Mouse (Mus musculus) thymus, postnatal 14 days (tissue): ENCODE results near the gene Gm20696.

ENCODE experiments used
- DNase-seq: peaks from one replicate; pipeline ENCODE4 v3.0.0; 2021

Gene Gm20696

DNA sequence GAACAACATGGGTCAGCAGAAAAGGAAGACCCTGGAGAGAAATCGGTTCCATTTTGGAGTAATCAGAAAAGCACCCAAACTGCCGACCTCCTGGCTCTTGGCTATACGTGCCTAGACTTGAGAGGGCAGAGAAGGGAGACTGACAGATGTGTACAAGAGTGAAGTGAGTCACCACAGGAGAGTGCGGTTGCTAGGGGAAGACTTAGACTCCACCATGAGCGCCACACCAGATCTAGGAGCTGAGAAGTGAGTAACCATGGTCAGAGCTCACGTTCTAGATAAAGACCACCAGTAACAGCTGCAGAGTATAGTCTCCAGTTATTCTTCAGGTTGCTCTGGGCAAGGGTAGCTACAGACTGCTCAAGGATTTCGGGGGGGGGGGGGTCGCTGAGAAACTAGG, 3.4 kb downstream of the Gm20696 start:
- DNase-seq: no peak

DNA sequence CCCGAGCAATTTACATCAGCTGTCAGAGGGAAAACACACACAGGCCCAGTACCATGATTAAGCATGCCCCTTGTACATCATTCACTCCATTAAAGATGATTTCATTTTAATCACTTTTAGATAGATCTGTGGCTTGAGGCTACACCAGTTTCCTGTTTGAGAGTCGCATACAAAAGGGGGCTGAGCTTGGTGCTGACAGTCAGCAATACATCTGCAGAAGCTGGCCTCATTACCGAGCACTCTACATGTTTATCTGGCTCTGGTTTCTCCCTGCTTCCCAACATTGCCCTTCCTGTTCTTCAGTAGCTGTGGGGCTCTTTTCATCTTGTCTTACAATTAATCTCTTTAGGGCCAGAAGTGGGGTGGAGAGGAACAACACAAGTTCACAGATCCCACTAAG, 6.2 kb downstream of the Gm20696 start:
- peak; percentile 62 for DNase-seq

DNA sequence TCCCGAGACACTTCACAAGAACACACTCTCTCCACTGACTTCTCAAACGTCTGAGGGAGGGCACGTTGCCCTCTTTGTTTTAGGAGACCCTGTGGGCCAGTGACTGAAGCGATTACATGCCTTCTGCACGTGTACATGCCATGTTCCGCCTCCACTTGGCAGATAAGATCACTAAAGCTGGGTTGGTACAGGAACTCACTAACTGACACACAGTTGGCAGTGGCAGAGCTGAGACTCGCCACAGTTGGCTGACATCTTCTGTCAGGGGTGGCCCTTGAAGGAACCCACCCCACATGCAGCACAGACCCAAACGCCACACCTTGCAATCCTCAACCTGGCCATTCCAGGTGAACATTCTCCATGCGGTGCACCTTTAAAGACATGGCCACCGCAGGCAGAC, 8.0 kb downstream of the Gm20696 start:
- peak; percentile 79 for DNase-seq

DNA sequence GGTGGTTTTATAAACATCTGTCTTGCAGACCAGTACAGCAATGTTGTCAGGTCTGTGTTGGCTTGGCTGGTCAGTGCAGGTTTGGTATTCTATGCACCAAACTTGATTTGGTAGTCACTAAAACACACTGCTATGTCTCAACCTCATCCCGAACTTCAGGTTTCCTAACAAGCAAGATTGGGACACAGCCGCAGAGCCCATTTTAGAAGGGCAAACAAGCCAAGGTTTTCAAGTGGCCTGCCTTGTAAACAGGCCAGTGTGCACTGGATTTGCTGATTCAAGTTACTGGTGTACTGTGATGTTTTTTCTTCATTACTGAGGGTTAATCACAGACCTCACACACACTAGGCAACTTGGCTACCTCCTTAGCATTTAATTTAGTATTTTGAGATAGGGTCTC, 10.5 kb downstream of the Gm20696 start:
- DNase-seq: no peak

DNA sequence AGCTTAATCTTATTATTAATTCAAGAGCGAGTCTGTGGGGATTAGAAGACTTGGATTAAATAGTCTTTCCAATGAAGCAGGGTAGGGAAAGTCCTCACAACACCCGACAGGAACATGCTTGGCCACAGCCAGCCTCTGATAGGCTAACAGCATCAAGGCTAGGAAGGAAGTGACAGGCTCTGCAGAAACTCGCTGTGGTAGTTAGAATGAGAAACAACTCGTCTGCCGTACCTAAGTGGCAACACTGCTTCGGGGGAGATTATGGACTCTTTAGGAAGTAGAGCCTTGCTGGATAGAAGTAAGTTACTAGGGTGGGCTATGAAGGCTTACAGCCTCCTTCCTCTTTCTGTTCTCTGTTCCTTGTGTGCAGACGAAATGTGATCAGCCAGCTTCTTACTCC, 11.1 kb downstream of the Gm20696 start:
- peak; percentile 72 for DNase-seq

DNA sequence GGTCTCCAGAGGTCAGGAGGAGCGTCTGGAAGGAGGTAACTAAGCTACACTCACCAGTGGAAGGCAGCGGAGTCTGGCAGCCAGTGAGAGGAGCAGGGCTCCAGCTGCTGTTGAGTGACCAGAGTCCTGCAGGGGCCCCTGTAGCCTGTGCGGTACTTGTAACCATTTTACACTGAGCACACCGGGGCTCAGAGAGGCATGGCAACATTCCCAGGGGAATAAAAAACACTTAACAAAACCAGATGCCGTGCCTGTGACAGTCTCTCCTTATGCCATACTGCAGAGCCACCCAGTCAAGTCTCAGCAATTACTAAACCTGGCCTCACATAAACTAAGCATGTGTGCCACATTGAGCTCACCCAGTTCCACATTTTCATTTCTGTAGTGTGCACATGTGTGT, 12.3 kb downstream of the Gm20696 start:
- no peak for DNase-seq

DNA sequence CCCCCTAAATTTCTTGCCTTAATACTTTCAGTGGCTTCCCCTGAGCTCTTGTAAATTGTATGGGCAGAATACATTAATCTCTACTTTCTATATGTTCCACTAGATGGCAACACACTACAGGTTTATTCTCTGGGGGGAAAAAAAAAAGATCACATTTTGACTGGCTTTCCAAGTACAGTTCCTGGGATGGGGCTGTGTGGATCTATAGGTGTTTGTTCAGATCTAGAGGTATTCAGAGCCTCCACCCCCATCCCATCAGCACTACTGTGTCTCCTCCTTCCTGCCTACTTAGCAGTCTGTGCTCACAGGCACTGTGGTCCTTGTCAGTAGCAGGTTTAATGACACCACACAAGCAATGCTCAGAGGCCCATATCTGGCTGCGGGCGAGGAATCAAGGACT, 14.3 kb downstream of the Gm20696 start:
- no peak for DNase-seq

DNA sequence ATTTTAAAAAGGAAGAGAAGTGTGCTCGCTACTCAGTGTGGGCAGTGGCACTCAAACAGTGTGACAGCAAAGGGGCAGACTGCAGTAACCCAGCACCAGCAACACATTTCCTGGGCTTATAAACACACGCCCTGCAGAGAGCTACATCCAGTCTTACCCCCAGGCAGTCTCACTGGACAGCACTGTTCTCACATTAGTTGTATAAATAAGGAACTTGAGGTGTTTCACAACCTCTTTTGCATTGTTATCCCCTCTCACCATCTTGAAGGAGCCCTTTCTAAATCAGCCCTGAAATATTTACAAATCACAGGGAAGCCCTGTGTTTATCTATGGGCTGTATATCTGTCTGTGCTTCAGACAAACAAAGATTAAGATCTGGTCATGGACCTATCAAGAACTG, 17.3 kb downstream of the Gm20696 start:
- no peak for DNase-seq

DNA sequence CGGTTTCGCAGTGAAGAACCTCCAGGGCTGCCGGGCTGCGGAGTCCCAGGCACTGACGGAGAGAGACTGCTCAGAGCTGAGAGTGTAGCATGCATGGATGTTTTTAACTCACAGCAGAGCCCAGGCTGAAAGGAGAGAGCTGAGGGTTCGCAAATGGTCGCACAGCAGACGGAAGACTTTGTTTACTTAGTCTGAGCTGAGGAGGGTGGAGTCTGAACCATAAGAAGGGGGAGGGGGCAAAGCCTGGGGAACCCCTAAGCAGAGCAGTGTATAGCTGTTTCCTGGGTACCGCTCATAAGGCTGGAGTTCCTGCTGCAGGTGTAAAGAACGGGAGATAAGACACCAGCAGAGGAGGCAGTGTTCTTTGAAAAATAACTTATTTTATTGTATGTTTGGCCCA, 20.3 kb downstream of the Gm20696 start:
- peak; percentile 78 for DNase-seq

DNA sequence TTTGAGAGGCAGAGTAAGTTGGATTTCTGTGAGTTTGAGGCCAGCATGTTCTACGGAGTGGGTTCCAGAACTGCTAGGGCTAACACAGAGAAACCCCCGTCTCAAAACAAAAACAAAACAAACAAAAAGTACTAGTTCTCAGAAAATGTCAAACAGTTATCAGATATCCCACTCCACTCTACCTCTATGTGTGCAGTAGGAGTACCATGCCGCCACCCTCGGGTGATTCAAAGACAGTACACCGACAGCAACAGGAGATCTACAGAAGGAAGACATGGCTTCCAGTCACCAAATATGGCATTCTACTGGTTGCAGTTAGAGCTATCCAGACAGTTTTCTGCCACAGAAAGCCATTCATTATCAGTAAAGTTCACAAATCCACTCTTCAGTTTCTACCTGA, 21.7 kb downstream of the Gm20696 start:
- peak; percentile 66 for DNase-seq

DNA sequence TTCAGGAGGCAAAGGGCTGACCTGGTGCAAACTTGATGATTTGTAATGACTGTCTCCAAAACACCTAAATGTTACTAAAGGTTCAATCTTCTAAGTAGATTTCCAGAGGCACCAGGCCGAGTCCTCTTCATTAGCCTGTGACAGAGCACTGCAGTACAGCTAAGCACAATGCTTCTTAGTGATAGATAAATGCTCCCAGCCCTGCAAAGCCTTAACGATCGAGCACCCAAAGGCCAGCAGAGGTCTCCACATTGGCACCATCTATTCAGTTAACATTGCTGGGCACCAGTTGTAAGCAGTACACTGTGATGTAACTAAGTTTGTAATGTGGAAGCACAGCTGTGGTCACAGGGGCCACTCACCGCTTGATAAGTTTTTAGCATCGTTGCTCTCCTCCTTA, 22.2 kb downstream of the Gm20696 start:
- no peak for DNase-seq

DNA sequence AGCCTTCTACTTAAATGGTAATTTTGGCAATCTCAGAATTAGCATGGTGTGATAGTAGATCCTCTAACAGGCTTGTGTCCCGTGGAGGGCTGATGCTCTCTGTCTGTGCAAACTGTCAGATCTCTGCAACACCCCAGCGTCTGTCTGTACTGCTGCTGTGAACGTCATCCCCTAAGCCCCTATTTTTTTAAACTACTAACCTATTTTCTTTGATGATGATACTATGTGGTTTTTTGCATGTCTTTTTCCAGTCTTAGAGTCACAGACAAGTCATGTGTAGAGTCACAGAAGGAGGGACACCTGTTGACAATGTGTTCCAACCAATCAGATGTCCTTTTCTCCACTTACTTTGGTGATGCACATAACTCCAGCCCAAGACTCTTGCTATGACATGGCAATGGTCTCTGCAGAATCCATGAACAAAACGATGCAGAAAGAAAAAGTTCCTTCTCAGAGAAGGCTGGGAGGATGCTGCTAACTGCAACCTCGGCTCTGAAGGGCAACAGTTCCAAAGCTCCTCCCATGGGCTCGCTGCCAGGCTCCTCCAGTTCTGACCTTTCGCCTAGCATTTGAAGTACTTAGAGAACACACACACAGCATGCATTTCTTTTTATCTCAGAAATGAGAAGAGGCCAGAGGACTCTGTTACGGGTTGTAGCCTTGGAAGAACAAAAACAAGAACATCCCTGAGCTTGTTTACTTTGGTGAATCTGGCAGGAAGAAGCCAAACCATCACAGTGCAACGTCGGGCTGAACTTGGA, 23.0 kb downstream of the Gm20696 start:
- peak; percentile 71 for DNase-seq

DNA sequence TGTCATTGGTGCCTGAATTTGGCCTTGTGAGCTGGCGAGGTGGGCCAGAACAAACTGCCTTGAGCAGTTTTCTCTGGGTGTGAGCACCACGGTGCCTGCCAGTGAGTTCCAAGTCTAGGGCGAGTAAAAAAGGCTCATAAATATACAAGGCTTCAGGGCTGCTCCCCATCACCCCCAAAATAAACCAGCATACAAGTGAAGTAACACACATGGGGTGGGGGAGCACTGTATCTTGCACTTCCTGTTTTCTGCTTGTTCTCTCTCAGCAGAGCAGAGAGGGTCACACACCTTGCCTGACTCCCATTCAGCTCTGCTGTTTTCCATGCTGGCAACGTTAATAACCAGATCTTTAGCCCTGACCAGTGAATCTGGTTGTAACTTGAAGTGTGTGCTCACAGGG, 29.1 kb downstream of the Gm20696 start:
- peak; percentile 73 for DNase-seq

DNA sequence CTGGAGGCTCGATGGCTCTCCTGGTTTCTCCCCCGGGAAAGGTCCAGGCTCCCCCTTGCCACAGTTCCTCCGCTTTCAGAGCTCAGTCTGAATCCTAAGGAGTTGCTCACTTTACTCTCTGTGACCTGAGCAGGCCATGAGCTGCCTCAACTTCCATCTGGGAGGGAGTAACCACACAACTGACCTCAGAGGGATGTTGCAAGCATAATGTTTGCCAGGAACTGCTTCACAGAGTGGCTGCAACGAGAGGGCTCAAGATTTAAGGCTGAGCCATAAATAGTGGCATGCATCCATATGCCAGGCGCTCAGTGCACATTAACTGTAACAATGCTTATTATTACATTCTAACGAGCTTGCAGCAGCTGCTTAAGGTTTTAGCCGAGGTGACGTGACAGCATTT, 29.8 kb downstream of the Gm20696 start:
- no peak for DNase-seq

DNA sequence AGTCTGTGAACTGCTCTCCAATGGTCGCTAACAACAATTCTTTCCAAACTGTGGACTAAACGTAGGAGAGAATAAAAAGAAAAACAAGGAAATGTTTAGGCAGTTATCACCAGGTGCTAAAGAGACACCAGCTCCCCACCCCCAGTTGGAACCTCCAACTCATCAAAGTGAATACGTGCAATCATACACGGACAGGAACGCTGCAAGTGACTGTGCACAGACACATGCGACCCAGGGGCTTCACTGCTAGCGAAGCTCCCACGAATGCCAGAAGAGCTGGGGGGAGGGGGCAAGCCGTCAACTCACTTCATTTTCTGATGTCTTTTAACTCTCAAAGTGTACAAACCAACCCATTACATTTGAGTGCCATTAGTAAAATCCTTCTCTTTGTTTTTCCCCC, 30.5 kb downstream of the Gm20696 start:
- DNase-seq: peak; percentile 72

DNA sequence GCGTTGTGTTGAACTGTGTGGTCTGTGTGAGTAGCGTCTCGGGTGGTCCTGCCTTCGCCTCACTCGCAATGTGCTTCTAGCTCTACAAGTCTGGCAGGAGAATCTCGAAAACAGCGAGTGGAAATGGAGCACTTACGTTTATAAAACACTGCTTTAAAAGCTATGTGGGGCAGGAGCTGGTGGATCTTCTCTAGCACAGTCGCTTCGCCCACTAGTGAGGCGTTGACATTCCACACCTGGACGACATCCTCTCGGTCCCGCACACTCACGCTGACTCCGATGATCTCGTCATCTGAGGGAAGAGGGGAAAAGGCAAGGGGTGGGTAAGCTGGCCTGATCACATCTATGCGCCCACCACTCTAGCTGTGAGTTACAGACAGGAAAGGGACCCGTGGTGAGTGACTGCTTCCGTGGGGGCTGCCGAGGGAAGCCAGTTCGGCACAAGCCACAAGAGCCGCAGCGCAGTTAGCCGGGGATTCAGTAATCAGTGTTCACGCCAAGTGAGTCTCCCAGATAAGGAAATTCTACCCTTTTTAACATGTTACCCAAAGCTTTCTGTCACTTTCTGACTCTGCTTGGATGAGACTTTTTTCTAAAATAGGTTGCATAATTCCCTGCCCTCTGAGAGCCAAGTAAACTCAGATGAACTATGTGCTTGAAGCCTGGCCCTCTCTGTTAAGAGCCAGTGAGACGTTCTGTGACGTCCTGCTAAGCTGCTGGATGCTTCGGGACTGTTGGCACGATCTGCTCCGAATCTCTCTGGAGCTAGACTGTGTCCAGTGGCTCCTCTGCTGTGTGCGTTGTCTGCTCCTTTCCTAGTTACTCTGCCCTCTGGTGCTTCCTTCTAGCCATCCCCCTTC, 34.2 kb downstream of the Gm20696 start:
- DNase-seq: peak; percentile 25

DNA sequence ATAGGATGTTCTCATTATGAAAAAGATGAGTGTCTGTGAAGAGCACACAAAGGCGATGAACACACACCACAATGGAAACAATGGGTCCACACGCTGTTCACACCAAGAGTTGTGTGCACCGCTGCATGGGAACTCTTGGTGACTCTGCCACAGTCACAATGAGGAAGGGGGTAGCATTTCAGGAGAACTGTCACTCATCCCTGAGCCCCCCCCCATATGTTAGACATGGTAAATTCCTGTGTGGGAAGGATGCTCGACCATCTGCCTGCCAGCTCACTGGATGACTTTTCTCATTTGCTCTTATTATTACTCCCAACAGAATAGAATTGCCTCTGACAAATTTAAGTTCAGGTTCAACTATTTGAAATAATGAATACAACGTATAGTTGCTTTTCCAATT, 35.0 kb downstream of the Gm20696 start:
- peak; percentile 31 for DNase-seq

DNA sequence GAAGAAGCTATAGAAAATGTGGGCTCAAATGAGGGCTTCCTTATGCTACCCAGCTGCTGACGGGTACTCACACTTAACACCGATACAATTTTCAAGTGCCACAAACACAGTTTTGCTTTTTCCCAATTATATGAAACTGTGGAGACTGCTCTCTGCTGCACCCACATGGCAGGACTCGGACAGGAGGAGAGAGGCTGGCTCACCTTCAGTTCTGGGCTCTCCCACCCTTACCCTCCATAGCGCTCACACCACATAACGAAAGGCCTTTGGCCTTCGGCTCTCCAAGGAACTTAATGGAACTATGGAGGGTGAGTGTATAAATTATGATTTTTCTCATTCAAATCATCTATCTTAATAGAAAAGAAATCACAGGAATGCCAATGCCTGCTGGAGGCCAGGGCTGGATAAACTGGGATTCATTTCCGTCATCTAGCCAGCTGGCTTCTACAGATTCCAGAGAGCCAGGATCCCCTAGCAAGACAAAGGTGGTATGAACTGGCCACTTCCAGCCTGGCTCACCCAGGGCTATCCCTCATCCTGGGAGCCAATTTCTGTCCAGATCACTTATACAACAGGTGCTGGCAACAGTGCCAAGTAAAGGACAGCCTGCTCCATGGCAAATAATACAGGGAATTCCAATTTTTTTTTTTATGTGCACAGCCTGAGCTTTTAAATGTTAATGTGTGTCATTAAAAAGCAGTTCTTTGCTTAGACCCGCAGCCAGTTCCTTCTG, 36.7 kb downstream of the Gm20696 start:
- DNase-seq: no peak

DNA sequence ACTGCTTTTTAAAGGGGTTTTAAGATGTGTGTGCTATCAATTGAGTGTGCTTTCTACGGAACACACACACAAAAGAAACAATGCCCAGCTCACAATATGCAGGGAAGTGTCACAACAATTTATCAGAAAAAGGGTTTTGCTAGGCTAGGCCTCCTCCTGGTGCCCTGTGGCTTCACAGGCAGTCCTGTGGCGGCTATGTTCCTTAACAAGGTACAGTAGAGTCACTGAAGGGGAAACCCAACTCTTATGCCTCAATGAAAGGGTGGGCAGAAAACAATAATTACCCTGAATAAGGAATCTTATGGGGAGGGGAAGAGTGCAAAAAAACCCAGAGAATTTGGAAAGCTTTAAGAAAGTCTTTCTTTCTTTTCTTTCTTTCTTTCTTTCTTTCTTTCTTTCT, 40.2 kb downstream of the Gm20696 start:
- DNase-seq: no peak

DNA sequence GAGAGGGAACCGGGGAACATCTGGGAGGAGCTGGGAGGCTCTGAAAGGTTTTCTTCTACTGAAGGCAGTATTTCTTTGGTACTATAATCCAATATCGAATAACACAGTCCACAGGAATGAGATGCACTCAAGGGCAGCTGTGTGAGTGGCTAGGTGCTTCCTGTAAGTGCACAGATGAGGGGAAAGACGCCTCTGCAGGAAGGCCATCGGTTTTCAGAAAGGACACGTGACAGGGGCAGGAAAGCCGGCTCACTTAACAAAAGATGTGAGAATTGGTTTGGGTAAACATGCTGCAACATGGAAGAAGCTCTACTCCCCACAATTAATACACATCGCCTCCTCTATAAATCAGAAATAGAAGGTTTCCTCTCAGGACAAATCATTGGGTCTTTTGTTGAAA, 40.8 kb downstream of the Gm20696 start:
- peak; percentile 58 for DNase-seq

DNA sequence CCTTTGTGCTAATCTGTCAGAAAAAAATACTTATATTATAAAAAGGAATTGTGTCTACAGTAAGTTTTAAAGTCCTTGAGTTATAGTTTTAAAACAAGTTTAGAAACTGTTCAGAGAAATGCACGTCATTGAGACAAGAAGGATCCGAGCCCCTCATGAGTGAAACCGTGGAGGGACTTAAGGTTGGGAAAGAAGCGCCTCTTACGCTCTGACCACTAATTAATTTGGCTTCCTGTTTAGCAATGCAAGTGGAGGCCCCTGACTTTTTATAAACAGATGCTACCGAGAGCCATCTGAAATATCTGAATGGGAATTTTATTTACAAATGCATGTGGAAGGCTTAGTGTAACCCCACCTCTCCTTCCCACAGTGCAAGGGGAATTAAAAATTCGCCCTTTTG, 41.3 kb downstream of the Gm20696 start:
- no peak for DNase-seq

DNA sequence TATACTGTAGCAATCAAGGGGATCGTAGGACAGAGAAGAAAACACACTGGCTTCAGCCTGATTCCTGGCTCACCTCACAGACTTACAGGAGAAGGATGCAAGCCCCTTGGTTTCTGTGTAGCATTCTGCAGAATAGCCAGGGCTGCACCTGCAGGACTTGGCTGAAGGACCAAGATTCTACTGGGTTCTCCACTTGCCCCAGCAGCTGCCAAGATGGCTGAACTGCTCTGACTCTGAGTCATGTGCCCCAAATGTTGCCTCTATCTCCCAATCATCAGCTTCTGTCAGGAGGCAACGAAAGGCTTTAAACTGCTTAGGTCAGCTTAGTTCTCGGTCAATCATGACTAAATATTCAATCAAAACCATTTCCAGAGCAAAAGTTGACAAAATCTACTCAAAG, 42.1 kb downstream of the Gm20696 start:
- no peak for DNase-seq

DNA sequence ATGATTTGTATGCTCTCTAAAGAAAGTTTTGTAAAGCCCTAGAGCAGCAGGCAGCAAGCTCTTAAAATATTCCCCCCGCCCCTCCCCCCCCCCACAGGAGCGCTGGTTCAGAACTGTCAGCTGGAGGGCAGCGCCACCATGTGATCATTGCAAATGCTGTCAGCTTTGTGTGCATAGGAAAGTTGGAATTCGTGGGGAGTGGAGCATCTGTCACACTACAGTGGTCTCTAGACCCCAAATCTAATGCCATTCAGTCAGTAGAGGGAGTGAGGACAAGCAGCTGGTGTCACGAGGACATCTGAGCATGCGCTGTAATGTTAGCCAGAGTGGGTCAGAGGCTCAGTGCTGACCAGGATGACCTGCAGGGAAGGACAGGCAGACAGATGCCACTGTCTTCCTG, 43.0 kb downstream of the Gm20696 start:
- DNase-seq: peak; percentile 40

DNA sequence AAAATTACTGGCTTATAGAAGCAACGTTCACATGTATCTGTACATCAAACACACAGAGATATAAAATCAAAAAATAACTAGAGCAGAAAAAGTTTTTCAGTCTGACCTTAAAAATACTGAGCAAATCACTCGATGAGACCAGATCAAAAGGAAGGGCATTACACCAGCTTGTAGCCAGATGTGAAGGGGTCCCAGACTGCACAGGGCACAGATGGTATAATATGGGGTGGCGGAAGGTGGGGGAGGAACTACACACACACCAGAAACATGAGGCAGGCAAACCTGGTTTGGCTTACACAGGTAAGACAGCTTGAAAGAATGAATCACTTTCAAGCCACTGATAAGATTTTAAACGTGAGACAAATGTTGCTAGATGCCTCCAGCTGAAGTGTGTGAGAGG, 45.4 kb downstream of the Gm20696 start:
- DNase-seq: no peak
